Mouse (Mus musculus): ENCODE results near the gene Ndc1.
"Not testable (repeated sequence)": the region's sequence is repeated elsewhere in the genome, so short reads cannot be mapped to it uniquely, and the experiment has no call there.

Ndc1 gene

GRCm38 (mm10) chr4:107367567-107368314 lies at the start of gene Ndc1:
TSS of gene Ndc1 (plus strand) at chr4:107367784.
- DNase-seq (ENCODE audit: low spot score in 2 of 2): peak; percentile 69 to 74

- DNase-seq (ENCODE audit: low spot score in 2 of 2): no peak
Observed at GRCm38 (mm10) chr4:107318646-107319045, 48.9 kb upstream of the Ndc1 start.

- peak in 1 of 2 experiments; percentile 11 for DNase-seq (ENCODE audit: low spot score in 2 of 2)
Observed at GRCm38 (mm10) chr4:107321041-107321440, 46.5 kb upstream of the Ndc1 start.

GRCm38 (mm10) chr4:107323113-107323512 lies 44.5 kb upstream of the Ndc1 start:
- no peak for DNase-seq (ENCODE audit: low spot score in 2 of 2)

GRCm38 (mm10) chr4:107328530-107328929 lies 39.1 kb upstream of the Ndc1 start:
- DNase-seq (ENCODE audit: low spot score in 2 of 2): no peak

GRCm38 (mm10) chr4:107333514-107333913 lies 34.1 kb upstream of the Ndc1 start:
- DNase-seq (ENCODE audit: low spot score in 2 of 2): no peak

- DNase-seq (ENCODE audit: low spot score in 2 of 2): no peak
Observed at GRCm38 (mm10) chr4:107336356-107336755, 31.2 kb upstream of the Ndc1 start.

GRCm38 (mm10) chr4:107337455-107337854 lies 30.1 kb upstream of the Ndc1 start:
- DNase-seq (ENCODE audit: low spot score in 2 of 2): no peak

GRCm38 (mm10) chr4:107341354-107341753 lies 26.2 kb upstream of the Ndc1 start:
- DNase-seq (ENCODE audit: low spot score in 2 of 2): no peak

GRCm38 (mm10) chr4:107344612-107345011 lies 23.0 kb upstream of the Ndc1 start:
- DNase-seq (ENCODE audit: low spot score in 2 of 2): no peak

- no peak for DNase-seq (ENCODE audit: low spot score in 2 of 2)
Observed at GRCm38 (mm10) chr4:107347221-107347620, 20.4 kb upstream of the Ndc1 start.

- DNase-seq (ENCODE audit: low spot score in 2 of 2): no peak
Observed at GRCm38 (mm10) chr4:107348529-107349310, 18.9 kb upstream of the Ndc1 start.

GRCm38 (mm10) chr4:107349311-107350008 lies 18.1 kb upstream of the Ndc1 start:
- DNase-seq (ENCODE audit: low spot score in 2 of 2): no peak

GRCm38 (mm10) chr4:107351368-107351767 lies 16.2 kb upstream of the Ndc1 start:
- no peak for DNase-seq (ENCODE audit: low spot score in 2 of 2)

- DNase-seq (ENCODE audit: low spot score in 2 of 2): no peak
Observed at GRCm38 (mm10) chr4:107353612-107354011, 14.0 kb upstream of the Ndc1 start.

GRCm38 (mm10) chr4:107354126-107354525 lies 13.5 kb upstream of the Ndc1 start:
- no peak for DNase-seq (ENCODE audit: low spot score in 2 of 2)

GRCm38 (mm10) chr4:107354543-107354942 lies 13.0 kb upstream of the Ndc1 start:
- no peak for DNase-seq (ENCODE audit: low spot score in 2 of 2)

GRCm38 (mm10) chr4:107357172-107357571 lies 10.4 kb upstream of the Ndc1 start:
- not testable (repeated sequence) for DNase-seq (ENCODE audit: low spot score in 2 of 2)

GRCm38 (mm10) chr4:107358460-107358859 lies 9.1 kb upstream of the Ndc1 start:
- DNase-seq (ENCODE audit: low spot score in 2 of 2): no peak

- no peak for DNase-seq (ENCODE audit: low spot score in 2 of 2)
Observed at GRCm38 (mm10) chr4:107360457-107361145, 7.0 kb upstream of the Ndc1 start.

- no peak for DNase-seq (ENCODE audit: low spot score in 2 of 2)
Observed at GRCm38 (mm10) chr4:107362755-107363154, 4.8 kb upstream of the Ndc1 start.

GRCm38 (mm10) chr4:107363573-107363972 lies 4.0 kb upstream of the Ndc1 start:
- no peak for DNase-seq (ENCODE audit: low spot score in 2 of 2)
